Mouse (Mus musculus): ENCODE data around the gene 4930452B06Rik. TPM values are rescaled to one million over a fixed set of nuclear protein-coding genes. Genes with fewer than 3 reads are reported as not detected.

4930452B06Rik gene
- polyA plus RNA-seq, 1 experiment: 1.7 TPM

- WGBS: 73% methylated on average over 3 of the region's 3 CpGs
- Histone ChIP-seq H3K4me1 (ENCODE audit: control insufficient read depth, insufficient read depth, low read length) (no peaks in the 10 kb centered on the region), H3K4me3 (replicated peaks; ENCODE audit: extremely low read depth, low read depth, low read length) (no peak overlapping the region)
- DNase-seq: no peak
- TF ChIP-seq CTCF (IDR thresholded peaks at IDR 0.05; ENCODE audit: insufficient read depth, low read length) (no peak), POLR2A (IDR thresholded peaks at IDR 0.05; ENCODE audit: borderline replicate concordance, extremely low read depth, low read depth, low read length) (no peak)
Measured at GRCm38 (mm10) chr14:8442691-8443090, 223.3 kb downstream of the 4930452B06Rik start.

GRCm38 (mm10) chr14:8441623-8442022 is 224.4 kb downstream of the 4930452B06Rik start:
- TF ChIP-seq POLR2A (IDR thresholded peaks at IDR 0.05; ENCODE audit: borderline replicate concordance, extremely low read depth, low read depth, low read length) (no peak), CTCF (IDR thresholded peaks at IDR 0.05; ENCODE audit: insufficient read depth, low read length) (no peak)
- 51% methylated on average over 3 of the region's 3 CpGs for WGBS
- no peak overlapping the region for H3K4me3 ChIP-seq (replicated peaks; ENCODE audit: extremely low read depth, low read depth, low read length)
- no peak for DNase-seq
- H3K4me1 ChIP-seq (ENCODE audit: control insufficient read depth, insufficient read depth, low read length): no peaks in the 10 kb centered on the region

- Histone ChIP-seq H3K4me1 (ENCODE audit: control insufficient read depth, insufficient read depth, low read length) (0 out of 2 replicates have a peak, but pooled peaks cover 2% of the 10 kb centered on the region), H3K4me3 (replicated peaks; ENCODE audit: extremely low read depth, low read depth, low read length) (no peak overlapping the region)
- 59% methylated on average over 6 of the region's 6 CpGs for WGBS
- no peak for TF ChIP-seq CTCF (IDR thresholded peaks at IDR 0.05; ENCODE audit: insufficient read depth, low read length)
- no peak for TF ChIP-seq POLR2A (IDR thresholded peaks at IDR 0.05; ENCODE audit: borderline replicate concordance, extremely low read depth, low read depth, low read length)
- DNase-seq: no peak
Measured at GRCm38 (mm10) chr14:8430611-8431230, 235.3 kb downstream of the 4930452B06Rik start.

- 85% methylated on average over 2 of the region's 2 CpGs for WGBS
- H3K4me1 ChIP-seq (ENCODE audit: control insufficient read depth, insufficient read depth, low read length): 0 out of 2 replicates have a peak, but pooled peaks cover 2% of the 10 kb centered on the region
- DNase-seq: no peak
- H3K4me3 ChIP-seq (replicated peaks; ENCODE audit: extremely low read depth, low read depth, low read length): no peak overlapping the region
- TF ChIP-seq CTCF (IDR thresholded peaks at IDR 0.05; ENCODE audit: insufficient read depth, low read length): no peak
- no peak for TF ChIP-seq POLR2A (IDR thresholded peaks at IDR 0.05; ENCODE audit: borderline replicate concordance, extremely low read depth, low read depth, low read length)
Measured at GRCm38 (mm10) chr14:8429767-8430166, 236.3 kb downstream of the 4930452B06Rik start.

- H3K4me3 ChIP-seq (replicated peaks; ENCODE audit: extremely low read depth, low read depth, low read length): no peak overlapping the region
- TF ChIP-seq POLR2A (IDR thresholded peaks at IDR 0.05; ENCODE audit: borderline replicate concordance, extremely low read depth, low read depth, low read length): no peak
- TF ChIP-seq CTCF (IDR thresholded peaks at IDR 0.05; ENCODE audit: insufficient read depth, low read length): no peak
- DNase-seq: no peak
- WGBS: 72% methylated on average over 3 of the region's 3 CpGs
- H3K4me1 ChIP-seq (ENCODE audit: control insufficient read depth, insufficient read depth, low read length): no peaks in the 10 kb centered on the region
Measured at GRCm38 (mm10) chr14:8422833-8423232, 243.2 kb downstream of the 4930452B06Rik start.

GRCm38 (mm10) chr14:8421199-8421787 is 244.7 kb downstream of the 4930452B06Rik start:
- TF ChIP-seq POLR2A (IDR thresholded peaks at IDR 0.05; ENCODE audit: borderline replicate concordance, extremely low read depth, low read depth, low read length) (no peak), CTCF (IDR thresholded peaks at IDR 0.05; ENCODE audit: insufficient read depth, low read length) (no peak)
- WGBS: 16% methylated on average over 10 of the region's 10 CpGs
- H3K4me1 ChIP-seq (ENCODE audit: control insufficient read depth, insufficient read depth, low read length): no peaks in the 10 kb centered on the region
- DNase-seq: no peak
- no peak overlapping the region for H3K4me3 ChIP-seq (replicated peaks; ENCODE audit: extremely low read depth, low read depth, low read length)

- no peak for DNase-seq
- 39% methylated on average over 3 of the region's 3 CpGs for WGBS
Measured at GRCm38 (mm10) chr14:8418610-8419009, 247.4 kb downstream of the 4930452B06Rik start.

GRCm38 (mm10) chr14:8405946-8406345 is 260.1 kb downstream of the 4930452B06Rik start:
- DNase-seq: no peak
- 79% methylated on average over 6 of the region's 6 CpGs for WGBS

More at GRCm38 (mm10) chr14:8418610-8419009, 247.4 kb downstream of the 4930452B06Rik start:
- H3K4me1 ChIP-seq (ENCODE audit: control insufficient read depth, insufficient read depth, low read length): no peaks in the 10 kb centered on the region
- TF ChIP-seq POLR2A (IDR thresholded peaks at IDR 0.05; ENCODE audit: borderline replicate concordance, extremely low read depth, low read depth, low read length) (no peak), CTCF (IDR thresholded peaks at IDR 0.05; ENCODE audit: insufficient read depth, low read length) (no peak)
- H3K4me3 ChIP-seq (replicated peaks; ENCODE audit: extremely low read depth, low read depth, low read length): no peak overlapping the region

GRCm38 (mm10) chr14:8403310-8403709 is 262.7 kb downstream of the 4930452B06Rik start:
- Histone ChIP-seq H3K4me3 (replicated peaks; ENCODE audit: extremely low read depth, low read depth, low read length) (no peak overlapping the region), H3K4me1 (ENCODE audit: control insufficient read depth, insufficient read depth, low read length) (no peaks in the 10 kb centered on the region)
- no peak for TF ChIP-seq POLR2A (IDR thresholded peaks at IDR 0.05; ENCODE audit: borderline replicate concordance, extremely low read depth, low read depth, low read length)
- TF ChIP-seq CTCF (IDR thresholded peaks at IDR 0.05; ENCODE audit: insufficient read depth, low read length): no peak
- DNase-seq: no peak
- 91% methylated on average over 3 of the region's 3 CpGs for WGBS

More at GRCm38 (mm10) chr14:8405946-8406345, 260.1 kb downstream of the 4930452B06Rik start:
- no peaks in the 10 kb centered on the region for H3K4me1 ChIP-seq (ENCODE audit: control insufficient read depth, insufficient read depth, low read length)
- no peak for TF ChIP-seq POLR2A (IDR thresholded peaks at IDR 0.05; ENCODE audit: borderline replicate concordance, extremely low read depth, low read depth, low read length)
- no peak for TF ChIP-seq CTCF (IDR thresholded peaks at IDR 0.05; ENCODE audit: insufficient read depth, low read length)
- no peak overlapping the region for H3K4me3 ChIP-seq (replicated peaks; ENCODE audit: extremely low read depth, low read depth, low read length)

GRCm38 (mm10) chr14:8398507-8398906 is 267.5 kb downstream of the 4930452B06Rik start:
- Histone ChIP-seq H3K4me1 (ENCODE audit: control insufficient read depth, insufficient read depth, low read length) (no peaks in the 10 kb centered on the region), H3K4me3 (replicated peaks; ENCODE audit: extremely low read depth, low read depth, low read length) (no peak overlapping the region)
- TF ChIP-seq CTCF (IDR thresholded peaks at IDR 0.05; ENCODE audit: insufficient read depth, low read length): no peak
- DNase-seq: no peak
